Mouse (Mus musculus) neutrophil, adult 5-6 weeks (primary cell): Measurements from ENCODE around the gene Zfp710. TPM values are rescaled to one million over a fixed set of nuclear protein-coding genes. Genes with fewer than 3 reads are reported as not detected.
A peak's percentile ranks its signal among the peaks of the same experiment; 100 is the strongest.

Experiments used
- ATAC-seq: fragments of 151-379, 151-347 bp; 2 replicates; pipeline ENCODE4 v1.8.0; 2017; ENCODE audit warnings: mild to moderate bottlenecking, moderate TSS enrichment; ENCODE audit not compliant: insufficient number of reproducible peaks, poor library complexity, low FRiP score, severe bottlenecking; ENCODE audit errors: extremely low read depth
- total RNA-seq: library from RNA; stranded (forward); fragments of 200-1000 nt; gene quantifications from 2 replicates; pipeline ENCODE4 v1.2.3, GENCODE M21; 2017

Gene Zfp710
- total RNA-seq, 1 experiment from 2014 or later: 67.2 TPM

DNA sequence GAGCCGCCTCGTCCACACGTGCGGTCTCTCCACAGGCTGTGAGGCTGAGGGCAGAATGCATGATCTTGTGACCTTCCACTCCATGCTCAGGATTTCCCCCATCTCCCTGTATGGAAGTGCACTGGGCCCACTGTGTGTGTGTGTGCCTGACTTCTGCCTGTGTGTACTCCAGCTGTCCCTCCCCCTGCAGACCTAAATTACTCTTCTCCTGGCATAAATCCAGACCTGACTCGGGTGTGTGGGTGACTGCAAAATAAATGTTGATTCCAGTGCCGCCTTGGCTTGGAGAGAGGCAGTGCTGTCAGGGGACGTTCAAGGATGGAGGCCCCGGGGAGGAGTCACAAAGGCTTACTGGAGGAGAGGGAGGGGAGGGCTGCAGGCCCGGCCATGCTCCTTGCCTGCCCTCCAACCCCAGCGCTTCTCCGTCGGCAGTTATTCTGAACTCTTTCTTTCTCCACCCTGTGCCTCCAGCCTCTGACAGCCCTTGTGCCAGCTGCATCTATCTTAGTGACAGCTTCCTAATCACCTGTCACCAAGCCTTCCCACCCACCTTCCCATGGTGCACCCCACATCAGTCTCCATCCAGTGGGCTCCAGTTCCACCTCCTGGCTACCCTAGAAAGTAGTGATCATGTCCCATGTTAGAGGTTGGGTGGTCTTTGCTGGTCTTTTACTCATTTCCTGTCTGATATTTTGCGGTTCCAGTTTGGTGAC lies 45.2 kb downstream of the Zfp710 start:
- no peak for ATAC-seq

DNA sequence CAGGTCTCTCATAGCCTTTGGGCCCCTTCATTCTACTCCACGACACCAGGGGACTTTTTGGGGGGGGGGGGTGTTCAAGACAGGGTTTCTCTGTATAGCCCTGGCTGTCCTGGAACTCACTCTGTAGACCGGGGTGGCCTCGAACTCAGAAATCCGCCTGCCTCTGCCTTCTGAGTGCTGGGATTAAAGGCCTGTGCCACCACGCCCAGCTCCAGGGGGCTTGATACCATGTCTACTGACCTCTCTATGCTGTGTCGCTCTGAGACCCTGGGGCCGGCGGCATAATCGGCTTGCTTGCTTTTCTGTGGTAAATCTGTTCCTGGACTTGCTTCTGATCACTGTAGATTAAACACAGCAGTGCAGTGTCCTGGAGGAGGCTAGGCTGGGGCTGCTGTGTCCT lies 46.6 kb downstream of the Zfp710 start:
- ATAC-seq: no peak

DNA sequence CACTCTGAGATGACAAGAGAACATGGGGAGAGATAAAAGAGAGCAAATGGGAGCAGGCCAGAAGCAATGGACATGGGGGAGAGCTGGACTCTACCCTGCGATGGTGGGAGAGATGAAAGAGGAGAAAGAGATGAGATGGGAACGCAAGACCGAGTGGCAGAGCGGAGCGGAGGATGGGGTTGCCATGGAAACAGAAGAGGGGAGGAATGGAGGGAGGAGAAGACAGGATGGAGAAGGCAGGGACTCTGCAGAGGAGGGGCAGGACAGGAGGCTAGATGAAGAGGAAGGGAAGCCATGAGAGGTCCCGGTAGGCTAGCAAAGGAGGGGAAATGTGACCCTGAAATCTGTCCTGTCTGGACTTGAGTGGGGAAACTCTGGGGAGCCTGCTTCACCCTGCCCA lies 47.7 kb downstream of the Zfp710 start:
- ATAC-seq: no peak

DNA sequence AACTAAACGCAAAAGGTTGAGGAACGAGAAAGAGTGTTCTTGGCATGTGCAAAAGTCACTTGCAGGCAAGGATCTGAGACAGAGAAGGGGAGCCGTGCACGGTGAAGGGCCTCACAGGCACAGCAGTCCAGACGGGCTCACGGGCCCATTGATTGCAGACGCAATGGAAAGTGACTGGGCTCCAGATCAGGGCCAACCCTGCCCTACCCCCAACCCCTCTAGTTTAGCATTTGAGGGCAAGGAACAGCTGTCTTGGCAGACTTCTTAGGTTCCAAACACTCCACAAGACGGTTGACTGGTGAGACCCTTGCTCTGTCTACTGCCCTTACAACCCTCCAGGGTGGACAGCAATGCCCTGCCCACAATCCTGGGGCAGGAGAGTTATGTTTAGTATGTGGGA lies 48.9 kb downstream of the Zfp710 start:
- ATAC-seq: no peak

DNA sequence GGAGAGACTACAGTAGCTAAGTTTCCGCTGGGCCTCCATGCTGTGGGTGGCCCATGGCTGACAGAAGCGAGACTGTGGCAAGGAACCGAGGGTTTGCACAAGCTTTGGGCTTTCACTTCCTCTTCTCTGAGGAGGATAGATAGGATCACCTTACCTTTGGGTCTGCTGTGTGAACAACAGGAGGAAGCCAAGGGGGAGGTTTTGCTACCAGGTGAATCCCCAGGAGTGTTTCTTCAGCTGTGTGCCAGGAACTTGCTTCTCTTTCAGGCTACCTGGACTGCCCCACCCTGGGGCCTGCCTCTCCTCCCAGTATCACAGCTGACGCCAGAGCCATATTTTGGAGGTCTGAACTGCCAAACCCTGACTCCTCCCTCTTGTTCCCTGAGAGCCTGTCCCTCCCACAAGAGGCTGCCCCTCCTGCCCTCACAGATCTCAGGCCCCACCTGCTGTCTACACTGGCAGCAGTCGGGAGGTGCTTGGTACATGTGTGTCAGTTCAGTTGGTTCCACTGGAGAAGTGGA lies 50.4 kb downstream of the Zfp710 start:
- peak; percentile 83 for ATAC-seq

DNA sequence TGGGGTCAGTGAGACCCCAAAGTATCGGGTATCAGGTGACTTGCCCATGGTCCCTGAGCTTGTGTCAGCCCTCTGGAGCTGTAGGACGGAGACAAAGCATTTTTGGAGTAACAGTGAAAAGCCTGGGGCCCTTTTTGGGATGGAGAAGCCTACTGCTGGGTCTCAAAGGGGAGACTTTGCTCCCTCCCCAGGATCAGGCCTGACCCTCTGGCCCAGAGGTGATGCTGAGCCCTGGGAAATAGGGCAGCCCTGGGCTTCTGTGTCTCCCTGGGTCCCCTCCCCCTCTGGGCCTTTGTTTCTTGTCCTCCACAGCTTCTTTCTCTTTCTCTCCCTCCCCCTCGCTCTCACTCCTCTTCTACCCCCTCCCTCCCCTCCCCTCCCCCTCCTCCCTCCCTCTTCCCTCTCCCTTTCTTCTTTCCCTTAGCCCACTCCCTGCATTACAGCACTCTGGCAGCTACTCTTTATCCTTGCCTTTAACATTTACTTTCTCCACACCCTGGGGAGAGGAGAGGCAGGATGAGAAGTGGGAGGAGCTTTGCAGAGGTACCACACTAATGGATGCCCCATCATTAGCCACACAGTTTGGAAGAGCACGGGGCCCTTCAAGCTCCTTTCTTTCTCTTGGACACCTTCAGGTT lies 51.5 kb downstream of the Zfp710 start:
- ATAC-seq: no peak

DNA sequence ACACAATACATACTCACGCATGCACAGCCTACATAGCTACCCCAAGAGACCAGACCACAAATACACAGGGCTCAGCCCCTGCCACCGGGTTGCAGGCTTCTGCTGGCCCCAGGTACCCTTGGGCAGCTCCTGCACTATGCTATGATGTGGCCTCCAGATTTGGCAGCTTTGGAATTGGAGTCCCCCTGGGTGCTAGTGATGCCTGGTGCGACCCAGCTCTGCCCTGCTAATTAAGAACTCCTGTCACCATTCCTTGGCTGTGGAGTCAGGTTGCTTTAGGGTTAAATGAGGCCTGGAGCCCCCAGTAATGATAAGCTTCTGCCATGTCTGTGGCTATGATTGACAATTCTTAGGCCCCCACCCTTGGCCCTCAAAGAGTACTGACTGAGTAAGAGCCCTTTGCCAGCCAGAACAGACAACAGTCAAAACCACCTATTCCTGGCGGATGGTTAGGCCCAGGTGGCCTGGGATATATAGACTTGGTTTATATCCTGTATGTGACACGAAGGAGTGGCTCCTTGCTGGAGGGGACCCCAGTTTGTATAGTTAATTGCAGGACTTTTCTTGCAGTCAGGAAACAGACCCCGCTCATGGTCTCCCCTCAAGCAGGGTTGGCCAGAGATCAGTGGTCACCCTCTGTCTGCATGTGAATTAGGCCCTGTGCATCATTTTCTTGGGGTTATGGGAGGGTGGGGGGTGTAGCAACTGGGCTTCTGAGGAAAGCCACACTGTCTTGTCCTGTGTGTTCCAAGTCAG lies 52.5 kb downstream of the Zfp710 start:
- ATAC-seq: no peak

DNA sequence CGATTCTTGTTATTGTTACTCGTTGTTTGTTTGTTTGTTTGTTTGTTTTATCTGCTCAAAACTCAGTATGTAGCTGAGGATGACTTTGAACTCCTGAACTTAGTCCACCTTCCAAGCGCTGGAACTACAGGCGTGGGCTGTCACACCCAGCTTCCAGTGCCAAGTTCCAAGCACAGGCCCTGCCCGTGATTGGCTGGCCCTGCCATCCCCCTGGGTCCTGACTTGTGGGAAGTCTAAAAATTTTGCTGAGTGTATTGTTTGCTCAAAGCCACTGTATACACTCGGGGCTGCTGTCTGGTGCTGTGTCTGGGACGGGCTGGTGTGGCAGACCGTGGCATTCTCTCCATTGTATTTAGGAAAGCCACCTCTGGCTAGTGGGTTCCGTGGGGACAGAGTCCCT lies 53.2 kb downstream of the Zfp710 start:
- no peak for ATAC-seq

DNA sequence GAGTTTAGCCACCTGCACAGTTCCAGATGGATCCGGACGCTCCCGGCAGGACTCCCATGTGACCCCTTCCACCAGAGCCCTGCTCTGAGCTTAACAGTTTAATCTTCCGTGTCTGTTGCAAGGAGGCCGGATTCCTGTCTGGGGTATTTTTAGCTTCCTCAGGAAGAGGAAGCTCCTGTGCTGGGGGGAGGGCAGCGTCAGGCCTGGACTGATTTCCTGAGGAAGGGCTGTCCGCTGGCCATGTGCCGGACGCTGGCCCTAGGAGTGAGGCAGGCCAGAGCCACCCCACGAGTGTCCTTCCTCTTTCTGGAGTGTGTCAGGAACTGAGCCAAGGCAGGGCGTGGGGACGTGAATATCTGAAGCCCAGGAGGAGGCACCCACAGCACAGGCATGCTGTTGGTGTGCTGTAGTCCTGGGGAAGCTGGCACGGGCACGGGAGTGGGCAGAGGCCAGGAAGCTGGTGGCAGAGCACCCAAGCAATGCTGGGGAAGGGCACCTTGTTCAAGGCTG lies 54.2 kb downstream of the Zfp710 start:
- peak; percentile 52 for ATAC-seq

DNA sequence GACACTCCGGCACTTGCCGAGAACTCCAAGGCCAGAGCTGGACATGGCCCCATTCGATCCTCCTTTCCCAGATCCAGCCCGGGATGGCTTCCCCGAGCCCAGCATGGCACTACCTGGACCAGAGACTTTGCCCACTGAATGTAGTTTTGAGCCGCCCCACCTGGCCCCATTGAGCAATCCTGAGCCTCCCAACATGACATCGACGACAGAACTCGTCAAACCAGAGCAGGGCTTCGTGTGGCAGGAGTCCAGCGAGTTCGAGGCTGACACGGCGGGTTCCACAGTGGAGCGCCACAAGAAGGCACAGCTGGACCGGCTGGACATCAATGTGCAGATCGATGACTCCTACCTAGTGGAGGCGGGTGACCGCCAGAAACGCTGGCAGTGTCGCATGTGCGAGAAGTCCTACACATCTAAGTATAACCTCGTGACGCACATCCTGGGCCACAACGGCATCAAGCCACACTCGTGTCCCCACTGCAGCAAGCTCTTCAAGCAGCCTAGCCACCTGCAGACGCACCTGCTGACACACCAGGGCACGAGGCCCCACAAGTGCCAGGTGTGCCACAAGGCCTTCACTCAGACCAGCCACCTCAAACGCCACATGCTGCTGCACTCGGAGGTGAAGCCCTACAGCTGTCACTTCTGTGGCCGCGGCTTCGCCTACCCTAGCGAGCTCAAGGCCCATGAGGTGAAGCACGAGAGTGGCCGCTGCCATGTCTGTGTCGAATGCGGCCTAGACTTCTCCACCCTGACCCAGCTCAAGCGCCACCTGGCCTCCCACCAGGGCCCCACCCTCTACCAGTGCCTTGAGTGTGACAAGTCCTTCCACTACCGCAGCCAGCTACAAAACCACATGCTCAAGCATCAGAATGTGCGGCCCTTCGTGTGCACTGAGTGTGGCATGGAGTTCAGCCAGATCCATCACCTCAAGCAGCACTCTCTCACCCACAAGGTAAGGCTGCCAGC lies 57.3 kb downstream of the Zfp710 start:
- no peak for ATAC-seq

DNA sequence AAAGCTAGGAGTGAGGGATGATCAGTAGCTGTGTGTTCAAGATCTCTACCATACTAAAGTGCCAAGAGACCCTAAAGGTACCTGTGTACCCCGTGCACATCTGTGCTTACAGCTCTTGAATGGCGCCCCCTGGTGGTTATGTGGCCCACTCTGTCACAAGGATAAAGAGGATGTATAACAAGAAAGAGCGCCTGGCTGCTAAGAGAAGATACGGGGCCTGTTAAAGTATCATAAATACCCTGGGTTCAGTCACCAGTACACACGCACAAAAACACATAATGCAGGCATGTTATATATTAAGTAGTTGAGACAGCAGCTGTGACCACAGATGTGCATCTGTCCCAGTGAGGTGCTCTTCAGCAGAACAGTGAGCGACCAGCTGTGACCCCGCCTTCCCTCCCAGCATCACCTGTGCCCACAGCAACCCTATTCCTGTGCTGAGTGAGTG lies 59.9 kb downstream of the Zfp710 start:
- ATAC-seq: peak; percentile 53

DNA sequence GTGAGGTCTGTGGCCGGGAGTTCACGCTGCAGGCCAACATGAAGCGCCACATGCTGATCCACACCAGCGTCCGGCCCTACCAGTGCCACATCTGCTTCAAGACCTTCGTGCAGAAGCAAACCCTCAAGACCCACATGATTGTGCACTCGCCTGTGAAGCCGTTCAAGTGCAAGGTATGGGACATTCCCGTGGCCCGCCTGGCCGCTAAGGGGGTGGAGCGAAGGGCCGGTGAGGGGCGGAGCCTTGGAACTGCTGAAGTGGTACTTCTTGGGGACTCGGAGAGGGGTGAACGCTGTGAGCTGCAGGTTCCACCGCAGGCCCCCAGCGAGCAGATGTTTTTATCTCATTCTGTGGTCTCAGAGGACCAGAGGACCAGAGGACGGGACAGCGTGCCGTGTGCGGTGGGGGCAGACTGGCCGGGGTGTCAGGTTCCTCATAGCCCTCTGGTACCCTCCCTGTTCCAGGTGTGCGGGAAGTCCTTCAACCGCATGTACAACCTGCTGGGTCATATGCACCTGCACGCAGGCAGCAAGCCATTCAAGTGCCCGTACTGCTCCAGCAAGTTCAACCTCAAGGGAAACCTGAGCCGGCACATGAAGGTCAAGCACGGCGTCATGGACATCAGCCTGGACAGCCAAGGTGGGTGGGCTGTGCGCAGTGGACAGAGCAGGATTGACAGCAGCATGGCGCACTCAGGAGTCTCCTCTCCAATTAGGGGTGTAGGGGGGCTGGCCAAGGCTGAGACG lies 61.5 kb downstream of the Zfp710 start:
- no peak for ATAC-seq

DNA sequence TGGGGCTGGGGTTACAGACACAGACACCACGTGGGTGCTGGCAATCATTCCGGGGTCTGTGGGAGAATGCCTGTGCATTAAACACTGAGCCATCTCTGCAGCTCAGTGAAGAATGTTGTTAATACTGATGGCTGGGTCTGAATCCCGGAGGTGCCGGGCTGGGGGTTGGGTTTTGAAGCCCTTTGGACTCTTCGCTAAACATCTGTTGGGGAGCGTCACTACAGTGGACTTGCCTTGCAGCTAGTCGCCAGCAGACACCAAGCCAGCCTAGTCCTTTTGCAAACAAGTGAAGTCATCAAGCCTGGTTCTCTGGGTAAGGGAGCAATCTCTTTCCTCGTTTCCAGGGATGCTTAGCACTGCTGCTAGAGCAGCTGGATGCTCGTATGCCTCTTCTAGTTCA lies 63.6 kb downstream of the Zfp710 start:
- no peak for ATAC-seq

DNA sequence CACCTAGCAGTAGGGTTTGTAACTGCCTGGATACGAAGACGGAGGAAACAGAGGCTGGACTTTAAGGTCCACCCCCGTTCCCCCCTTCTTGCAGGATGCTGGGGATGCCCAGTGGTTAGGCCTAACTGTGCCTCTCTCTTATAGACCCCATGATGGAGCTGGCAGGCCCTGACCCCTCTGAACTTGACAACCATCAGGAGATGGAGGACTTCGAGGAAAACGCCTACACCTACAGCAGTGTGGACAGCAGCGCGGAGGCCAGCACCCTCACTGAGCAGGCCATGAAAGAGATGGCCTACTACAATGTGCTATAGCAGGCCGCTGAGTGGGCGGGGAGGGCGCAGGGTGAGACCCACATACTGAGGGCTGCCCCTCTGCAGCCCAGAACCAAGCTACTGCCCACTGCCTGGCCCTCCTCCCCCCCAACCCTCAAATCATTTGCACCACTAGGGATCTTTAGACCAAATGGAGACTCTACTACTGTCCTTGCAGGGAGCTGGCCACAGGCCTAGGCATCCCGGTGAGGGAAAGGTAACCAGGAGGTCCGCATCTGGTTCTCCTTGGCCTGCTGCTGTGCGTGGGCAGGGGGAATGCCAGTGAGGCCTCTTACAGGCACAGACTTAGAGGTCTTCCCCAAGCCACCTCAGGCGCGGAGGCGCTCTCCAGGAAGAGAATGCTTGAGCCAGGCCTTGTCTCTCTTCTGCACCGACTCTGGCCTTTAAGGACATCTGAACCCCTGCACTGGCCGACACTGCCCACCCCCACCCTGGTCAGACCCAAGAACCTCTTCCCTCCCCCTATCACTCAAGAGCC lies 65.8 kb downstream of the Zfp710 start:
- ATAC-seq: no peak

DNA sequence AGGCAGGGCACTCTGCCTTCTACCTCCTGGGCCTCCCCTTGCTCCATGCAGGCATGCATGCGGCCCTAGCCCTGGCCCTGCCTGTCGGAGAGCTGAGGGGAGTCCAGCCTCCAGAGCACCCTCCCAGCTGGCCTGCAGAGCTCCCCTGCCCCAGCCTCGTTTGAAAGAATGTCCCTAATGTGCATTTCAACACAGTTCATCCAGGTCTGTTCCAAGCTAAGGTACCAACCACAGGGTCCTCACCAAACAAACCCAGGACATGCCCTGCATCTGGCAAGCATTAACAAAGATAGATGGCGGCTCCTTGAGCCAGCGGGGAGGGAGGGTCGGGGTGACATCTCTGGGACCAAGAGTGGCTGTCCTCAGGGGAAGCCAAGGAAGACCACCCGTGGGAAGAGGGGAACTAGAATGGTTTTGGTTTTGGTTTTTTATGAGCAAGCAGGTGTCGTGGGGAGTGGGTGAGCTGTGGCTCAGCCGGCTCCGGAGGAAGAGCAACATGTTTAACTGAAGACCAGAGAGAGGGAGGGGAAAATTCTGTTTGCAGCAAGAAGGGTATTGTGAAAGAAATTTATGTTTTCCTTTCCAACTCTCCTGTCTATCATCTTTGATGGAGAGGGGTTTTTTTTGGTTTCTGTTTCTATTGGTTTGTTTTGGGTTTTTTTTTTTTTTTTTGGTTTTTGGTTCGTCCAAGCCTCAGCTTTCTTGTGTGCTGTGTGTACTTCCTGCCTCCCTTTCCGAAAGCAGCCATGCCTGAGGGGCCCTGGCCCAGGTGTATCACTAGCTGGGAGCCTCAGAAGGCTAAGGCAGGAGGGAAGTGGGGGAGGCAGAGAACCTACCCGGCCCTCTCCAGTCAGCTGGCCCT lies 66.6 kb downstream of the Zfp710 start:
- ATAC-seq: peak; percentile 55; the same call in 1 of the 2 replicates

DNA sequence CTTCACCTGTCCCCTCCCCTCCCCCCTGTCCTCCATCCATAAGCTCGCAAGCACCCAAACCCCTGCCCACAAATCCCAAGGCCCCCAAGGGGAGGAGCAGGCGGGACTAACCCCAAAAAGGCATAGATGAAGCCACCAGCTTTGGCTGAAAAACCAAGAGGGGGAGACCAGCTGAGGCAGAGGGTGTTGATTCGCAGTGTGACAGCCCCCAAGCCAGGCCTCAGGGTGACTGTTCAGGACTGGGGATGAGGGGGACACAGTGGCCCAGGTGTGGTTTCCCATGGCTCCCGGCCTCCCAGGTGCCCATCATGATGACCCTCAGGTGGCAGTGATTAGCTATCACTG lies 67.2 kb downstream of the Zfp710 start:
- ATAC-seq: no peak
